Mouse (Mus musculus) heart, adult 2 months (tissue): ENCODE data around the gene Il21r. TPM values are rescaled to one million over a fixed set of nuclear protein-coding genes. Genes with fewer than 3 reads are reported as not detected.
A peak's percentile ranks its signal among the peaks of the same experiment; 100 is the strongest.

Experiments
- DNase-seq, 2 experiments: peaks; one replicate each; pipeline ENCODE4 v3.0.0; 2021
- H3K27ac ChIP-seq: fragments of 200-600 bp; 2 replicates; pipeline ENCODE4 v1.8.1; 2022
- H3K27me3 ChIP-seq: fragments of 200-500 bp; 2 replicates; pipeline ENCODE4 v1.6.1; 2012; ENCODE audit warnings: mild to moderate bottlenecking, low read length, inconsistent platforms, mixed read lengths; ENCODE audit not compliant: control insufficient read depth, insufficient read depth
- H3K36me3 ChIP-seq: fragments of 200-500 bp; 2 replicates; pipeline ENCODE4 v1.6.1; 2012; ENCODE audit warnings: low read length, inconsistent platforms; ENCODE audit not compliant: control insufficient read depth, insufficient read depth
- H3K4me1 ChIP-seq: fragments of 200-500 bp; 2 replicates; pipeline ENCODE4 v1.6.1; 2011; ENCODE audit warnings: low read length; ENCODE audit not compliant: control insufficient read depth, insufficient read depth
- H3K4me3 ChIP-seq: fragments of 200-600 bp; 2 replicates; pipeline ENCODE4 v1.8.1; 2022
- H3K79me2 ChIP-seq: fragments of 200-500 bp; replicated peaks from 2 replicates; pipeline ENCODE4 v1.6.1; 2012; ENCODE audit warnings: mild to moderate bottlenecking, inconsistent platforms, low read length, moderate library complexity, mixed read lengths; ENCODE audit not compliant: control insufficient read depth, insufficient read depth
- H3K9ac ChIP-seq: fragments of 200-500 bp; 2 replicates; pipeline ENCODE4 v1.6.1; 2012; ENCODE audit warnings: low read depth, mild to moderate bottlenecking, control low read depth, inconsistent platforms, low read length, mixed read lengths
- CTCF ChIP-seq: fragments of 200-600 bp; IDR thresholded peaks from 2 replicates; pipeline ENCODE4 v1.8.1; 2022; ENCODE audit warnings: antibody characterized with exemption, mild to moderate bottlenecking, moderate library complexity
- EP300 ChIP-seq: fragments of 200-500 bp; IDR thresholded peaks from 2 replicates; pipeline ENCODE4 v1.6.1; 2011; ENCODE audit warnings: low read depth, low read length, control low read depth; ENCODE audit not compliant: insufficient read depth
- POLR2A ChIP-seq: fragments of 200-500 bp; IDR thresholded peaks from 2 replicates; pipeline ENCODE4 v1.6.1; 2011; ENCODE audit warnings: mild to moderate bottlenecking, low read depth, low read length, control low read depth; ENCODE audit not compliant: insufficient read depth
- WGBS: fragments of 180-500 bp; shearing (Covaris S2); methylation state at CpG from one replicate; pipeline ENCODE4 v1.1.7; 2018; 5-methylcytosine and 5-hydroxymethylcytosine counted together
- intact Hi-C: fragments of 180-260 bp; cut with DNase I; formaldehyde crosslinking; loops from one replicate; pipeline ENCODE4 v1.15.1; 2025
- polyA plus RNA-seq: library from polyadenylated mRNA; depleted of rRNA; stranded (reverse); fragments of >200 nt; gene quantifications from 2 replicates; pipeline ENCODE4 v1.2.3, GENCODE M21; 2012
- total RNA-seq, 2 experiments: library from RNA; stranded (reverse); gene quantifications; 2 replicates each; pipeline ENCODE4 v1.2.3; 2021

Gene Il21r
- total and polyA plus RNA-seq, 3 experiments = 0.48 to 2.3 (median 0.60) TPM

DNA sequence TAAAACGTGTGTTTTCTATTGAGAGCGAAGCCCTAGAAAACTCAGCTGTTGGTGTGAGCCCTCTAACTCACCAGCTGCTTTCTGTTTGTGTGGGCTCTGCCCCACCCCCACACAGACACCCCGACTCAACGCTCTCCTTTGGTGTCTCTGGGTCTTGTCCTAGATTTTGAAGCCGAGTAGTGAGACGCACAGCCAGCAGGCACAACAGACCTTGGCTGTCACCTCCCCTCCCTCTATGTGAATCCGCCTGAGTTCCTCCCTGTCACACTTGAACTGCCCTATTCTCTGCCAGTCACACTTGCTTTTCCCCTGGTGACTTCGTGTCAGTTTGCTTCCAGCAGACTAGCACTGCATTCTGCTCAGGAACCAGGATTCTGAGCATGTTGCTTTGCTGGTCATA is 46.4 kb upstream of the Il21r start:
- TF ChIP-seq POLR2A (no peak), EP300 (no peak), CTCF (no peak)
- Histone ChIP-seq H3K4me1 (peaks cover 50% of the 10 kb centered on the region), H3K27ac (peak overlapping the region; percentile 18; the same call in 1 of the 2 replicates), H3K27me3 (no peaks in the 10 kb centered on the region), H3K79me2 (no peaks in the 10 kb centered on the region), H3K36me3 (peaks cover 3% of the 10 kb centered on the region; the same call in 1 of the 2 replicates), H3K9ac (no peak overlapping the region), H3K4me3 (no peak overlapping the region)
- intact Hi-C loops = no loop called here
- peak; percentile 37 to 40 for DNase-seq
- 55% methylated on average over 8 of the region's 8 CpGs for WGBS

DNA sequence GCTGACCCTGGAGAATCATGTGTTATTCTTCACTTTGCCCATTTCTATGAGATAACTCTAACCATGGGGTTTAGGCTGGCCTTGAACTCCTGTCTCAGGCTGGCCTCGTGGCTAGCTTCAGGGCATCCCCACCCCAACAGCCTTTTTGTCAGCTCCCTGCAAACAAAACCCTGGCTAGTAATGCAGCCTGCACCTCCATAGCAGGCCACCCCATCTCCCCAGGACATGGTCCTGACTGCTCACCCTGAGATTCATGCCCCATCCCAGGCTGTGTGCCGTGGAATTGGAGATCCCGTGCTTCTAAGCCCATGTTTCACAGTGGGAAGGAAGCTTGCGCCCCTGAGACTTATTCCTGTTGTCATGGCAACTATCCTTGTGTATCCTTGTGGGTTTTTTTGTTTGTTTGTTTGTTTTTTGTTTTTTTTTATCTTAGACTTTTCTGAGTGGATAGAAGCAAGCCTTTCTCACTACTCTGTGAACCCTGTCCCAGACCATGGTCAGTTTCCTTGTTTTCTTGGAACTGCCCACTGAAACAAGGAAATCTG is 44.8 kb upstream of the Il21r start:
- intact Hi-C loops = no loop called here
- DNase-seq = peak in 1 of 2 experiments; percentile 19
- H3K4me3 ChIP-seq = no peak overlapping the region

DNA sequence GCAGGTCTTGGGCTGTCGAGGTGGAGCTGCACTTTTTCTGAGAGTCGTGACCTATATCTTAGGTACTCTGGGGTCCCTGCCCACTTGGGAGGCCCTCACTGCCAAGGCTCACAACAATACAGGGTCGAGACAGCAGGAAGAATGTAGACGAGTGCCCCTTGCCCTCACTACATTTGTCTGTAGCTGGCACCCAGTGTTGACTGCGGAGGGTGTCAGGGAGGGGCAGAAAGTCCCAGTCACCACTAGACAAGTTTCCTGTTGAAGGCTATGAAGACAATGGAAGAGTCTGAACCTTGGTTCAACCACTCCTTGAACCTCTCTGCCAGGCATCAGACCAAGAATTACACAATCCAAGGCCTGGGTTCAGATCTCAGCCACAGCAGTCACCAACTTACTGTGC is 44.2 kb upstream of the Il21r start:
- peaks cover 49% of the 10 kb centered on the region for H3K4me1 ChIP-seq
- peaks cover 3% of the 10 kb centered on the region; the same call in 1 of the 2 replicates for H3K36me3 ChIP-seq
- H3K79me2 ChIP-seq = no peaks in the 10 kb centered on the region
- 0 out of 2 replicates have a peak, but pooled peaks have one; percentile 33 for TF ChIP-seq EP300
- TF ChIP-seq POLR2A = no peak
- H3K27me3 ChIP-seq = no peaks in the 10 kb centered on the region
- H3K4me3 ChIP-seq = no peak overlapping the region
- DNase-seq = peak; percentile 43 to 48
- H3K9ac ChIP-seq = no peak overlapping the region
- intact Hi-C loops = no loop called here
- H3K27ac ChIP-seq = peak overlapping the region; percentile 60
- 43% methylated on average over 5 of the region's 5 CpGs for WGBS

More for the DNA sequence above, 44.8 kb upstream of the Il21r start:
- peak overlapping the region; percentile 60 for H3K27ac ChIP-seq
- H3K36me3 ChIP-seq = peaks cover 3% of the 10 kb centered on the region; the same call in 1 of the 2 replicates
- H3K4me1 ChIP-seq = peaks cover 50% of the 10 kb centered on the region
- WGBS = 45% methylated on average over 4 of the region's 4 CpGs
- 0 out of 2 replicates have a peak overlapping the region, but pooled peaks have one; percentile 29 for H3K9ac ChIP-seq
- no peaks in the 10 kb centered on the region for H3K27me3 ChIP-seq
- no peaks in the 10 kb centered on the region for H3K79me2 ChIP-seq
- TF ChIP-seq CTCF (no peak), POLR2A (no peak), EP300 (no peak)

DNA sequence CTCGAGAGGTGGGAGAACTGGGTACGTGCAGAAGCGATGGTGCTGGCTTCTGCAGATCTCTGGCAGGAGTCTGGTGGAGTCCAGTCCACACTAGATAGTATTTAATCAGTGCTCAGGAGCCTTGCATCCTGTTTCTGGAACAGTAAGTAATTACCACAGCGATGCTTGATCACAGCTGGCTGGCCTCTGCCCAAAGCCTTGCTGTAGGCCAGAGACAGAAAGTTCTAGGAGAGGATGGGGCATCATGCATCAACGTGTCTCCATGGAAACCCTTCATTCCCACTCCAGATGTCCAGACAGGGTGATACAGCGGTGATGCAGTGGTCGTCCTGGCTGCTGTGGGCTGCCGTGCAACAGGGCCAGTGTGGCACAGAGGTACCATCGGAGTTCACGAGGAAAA is 43.7 kb upstream of the Il21r start:
- intact Hi-C loops = no loop called here
- no peaks in the 10 kb centered on the region for H3K79me2 ChIP-seq
- no peaks in the 10 kb centered on the region for H3K27me3 ChIP-seq
- peaks cover 3% of the 10 kb centered on the region; the same call in 1 of the 2 replicates for H3K36me3 ChIP-seq
- TF ChIP-seq CTCF = no peak
- TF ChIP-seq EP300 = peak; percentile 54; the same call in 1 of the 2 replicates
- TF ChIP-seq POLR2A = no peak
- 57% methylated on average over 10 of the region's 10 CpGs for WGBS
- peak in 1 of 2 experiments; percentile 47 for DNase-seq
- H3K4me1 ChIP-seq = peaks cover 46% of the 10 kb centered on the region
- no peak overlapping the region for H3K4me3 ChIP-seq
- H3K9ac ChIP-seq = no peak overlapping the region
- H3K27ac ChIP-seq = peak overlapping the region; percentile 60

DNA sequence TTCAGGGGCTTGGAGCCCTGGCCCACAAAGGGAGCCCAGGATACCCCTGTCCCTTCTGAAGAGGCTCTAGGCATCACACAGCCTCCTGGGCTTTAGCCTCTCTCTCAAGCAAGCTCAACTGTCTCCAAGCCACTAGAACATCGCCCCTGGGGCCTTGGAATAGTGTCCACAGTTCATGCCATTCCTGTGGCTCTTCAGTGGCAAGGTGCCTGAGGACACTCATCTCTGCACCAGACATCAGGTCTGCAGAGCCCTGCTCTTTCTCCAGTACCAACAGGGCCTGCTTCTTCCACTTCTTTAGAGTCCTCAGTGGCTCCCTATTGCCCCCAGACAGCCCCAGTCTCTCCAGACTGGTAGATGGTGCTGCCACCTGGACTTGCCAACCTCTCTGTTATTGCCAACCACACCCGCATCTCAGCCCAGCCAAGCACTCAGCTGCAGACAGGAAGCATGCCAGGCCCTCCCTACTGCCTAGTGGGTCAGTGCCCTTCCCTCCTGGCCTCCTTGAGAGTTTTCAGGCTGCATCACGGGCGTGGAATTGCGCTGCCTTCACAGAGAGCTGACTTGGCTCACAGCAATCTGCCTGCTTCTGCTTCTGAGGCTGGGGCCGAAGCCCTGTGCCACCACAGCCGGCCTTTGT is 43.0 kb upstream of the Il21r start:
- TF ChIP-seq POLR2A (no peak), CTCF (no peak), EP300 (no peak)
- 43% methylated on average over 7 of the region's 7 CpGs for WGBS

More for the DNA sequence above, 43.0 kb upstream of the Il21r start:
- H3K9ac ChIP-seq = no peak overlapping the region
- H3K36me3 ChIP-seq = peaks cover 3% of the 10 kb centered on the region; the same call in 1 of the 2 replicates
- H3K4me3 ChIP-seq = no peak overlapping the region
- peaks cover 45% of the 10 kb centered on the region for H3K4me1 ChIP-seq
- intact Hi-C loops = no loop called here
- H3K79me2 ChIP-seq = no peaks in the 10 kb centered on the region
- H3K27me3 ChIP-seq = no peaks in the 10 kb centered on the region
- DNase-seq = peak; percentile 68 to 80
- peak overlapping the region; percentile 60 for H3K27ac ChIP-seq
